Mouse (Mus musculus) midbrain, postnatal 0 days (tissue): ENCODE data around the gene Ptprn2. TPM values are rescaled to one million over a fixed set of nuclear protein-coding genes. Genes with fewer than 3 reads are reported as not detected.

Experiments used
- ATAC-seq: fragments of 200-750 bp; cut with Nextera tagmentation; 2 replicates; pipeline ENCODE4 v1.8.0; 2017; ENCODE audit warnings: moderate number of reproducible peaks, mild to moderate bottlenecking, moderate TSS enrichment, moderate library complexity; ENCODE audit not compliant: low FRiP score
- DNase-seq: peaks from one replicate; pipeline ENCODE4 v3.0.0-alpha.2; 2015; ENCODE audit warnings: low spot score
- H3K27ac ChIP-seq: fragments of 300-500 bp; sonication (generic); 2 replicates; pipeline ENCODE4 v1.5.1; 2014; ENCODE audit warnings: low read depth, mild to moderate bottlenecking, low read length, mixed read lengths
- H3K27me3 ChIP-seq: fragments of 300-500 bp; sonication (generic); 2 replicates; pipeline ENCODE4 v1.6.1; 2014; ENCODE audit warnings: low read length, control low read depth, mixed read lengths; ENCODE audit not compliant: insufficient read depth
- H3K36me3 ChIP-seq: fragments of 300-500 bp; sonication (generic); 2 replicates; pipeline ENCODE4 v1.6.1; 2014; ENCODE audit warnings: low read length, control low read depth, mixed read lengths; ENCODE audit not compliant: insufficient read depth
- H3K4me1 ChIP-seq: fragments of 300-500 bp; sonication (generic); 2 replicates; pipeline ENCODE4 v1.6.1; 2014; ENCODE audit warnings: mild to moderate bottlenecking, control low read depth, antibody characterized with exemption, low read length, mixed read lengths; ENCODE audit not compliant: insufficient read depth
- H3K4me2 ChIP-seq: fragments of 300-500 bp; sonication (generic); 2 replicates; pipeline ENCODE4 v1.6.1; 2014; ENCODE audit warnings: low read depth, mild to moderate bottlenecking, low read length, mixed read lengths; ENCODE audit not compliant: poor library complexity, severe bottlenecking
- H3K4me3 ChIP-seq: fragments of 300-500 bp; sonication (generic); 2 replicates; pipeline ENCODE4 v1.5.1; 2014; ENCODE audit warnings: low read depth, mild to moderate bottlenecking, low read length, moderate library complexity
- H3K9ac ChIP-seq: fragments of 300-500 bp; sonication (generic); replicated peaks from 2 replicates; pipeline ENCODE4 v1.6.1; 2014; ENCODE audit warnings: mild to moderate bottlenecking, low read length, moderate library complexity, mixed read lengths; ENCODE audit not compliant: poor library complexity, severe bottlenecking
- H3K9me3 ChIP-seq: fragments of 300-500 bp; sonication (generic); 2 replicates; pipeline ENCODE4 v1.6.1; 2016; ENCODE audit warnings: low read length, control low read depth
- CTCF ChIP-seq: IDR thresholded peaks from 2 replicates; pipeline ENCODE4 v1.5.1; 2016; ENCODE audit warnings: antibody characterized with exemption, mild to moderate bottlenecking
- WGBS: fragments of 180-500 bp; shearing (Covaris S2); extraction: QIAGEN DNeasy Blood & Tissue Kit; methylation state at CpG from one replicate; pipeline ENCODE4 v1.1.7; 2014; 5-methylcytosine and 5-hydroxymethylcytosine counted together
- polyA plus RNA-seq: library from polyadenylated mRNA; unstranded; fragments of >200 nt; fragmentation: Nextera tagmentation; extraction: Ambion mirVana; gene quantifications from 2 replicates; pipeline ENCODE4 v1.2.1, GENCODE M21; 2015
- total RNA-seq: library from RNA; depleted of rRNA; stranded (reverse); fragments of >200 nt; gene quantifications from 2 replicates; pipeline ENCODE4 v1.2.3, GENCODE M21; 2014

The Ptprn2 gene
- total and polyA plus RNA-seq, 2 experiments from 2014 or later: 22.2 to 110 TPM

DNA sequence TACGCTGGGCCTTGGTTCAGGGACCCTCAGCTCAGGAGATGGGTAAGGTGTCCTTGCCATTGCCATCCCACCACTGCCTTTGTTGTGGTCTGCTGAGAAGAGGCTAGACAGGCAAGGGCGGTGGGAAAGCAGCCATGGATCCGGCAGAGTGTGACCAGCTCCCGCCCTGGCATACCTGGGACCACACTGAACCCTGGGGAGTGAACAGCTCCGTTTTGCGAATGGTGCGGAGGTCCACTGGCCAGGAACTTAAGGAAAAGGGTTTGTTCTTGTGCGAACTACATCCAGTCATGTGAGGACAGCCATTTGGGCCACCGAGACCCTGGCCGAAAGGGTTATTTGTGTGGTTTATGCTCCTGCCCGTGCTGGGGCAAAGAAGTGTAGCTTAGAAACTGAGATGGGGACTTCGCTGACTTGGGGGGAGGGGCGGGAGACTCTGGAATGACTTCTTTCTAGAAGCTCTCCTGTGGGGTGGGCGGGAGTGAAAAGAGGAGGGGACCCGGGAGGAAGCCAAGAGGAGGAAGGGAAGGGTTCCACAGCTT lies 674.2 kb downstream of the Ptprn2 start:
- no peak for ATAC-seq
- Histone ChIP-seq H3K36me3 (peaks cover 4% of the 10 kb centered on the region; the same call in 1 of the 2 replicates), H3K9ac (peak overlapping the region; percentile 20), H3K4me2 (peak overlapping the region; percentile 88), H3K9me3 (no peaks in the 10 kb centered on the region), H3K27me3 (no peaks in the 10 kb centered on the region), H3K27ac (peak overlapping the region; percentile 80), H3K4me1 (peaks cover 21% of the 10 kb centered on the region), H3K4me3 (peak overlapping the region; percentile 74)
- 11% methylated on average over 13 of the region's 15 CpGs for WGBS
- DNase-seq: no peak
- TF ChIP-seq CTCF: no peak

DNA sequence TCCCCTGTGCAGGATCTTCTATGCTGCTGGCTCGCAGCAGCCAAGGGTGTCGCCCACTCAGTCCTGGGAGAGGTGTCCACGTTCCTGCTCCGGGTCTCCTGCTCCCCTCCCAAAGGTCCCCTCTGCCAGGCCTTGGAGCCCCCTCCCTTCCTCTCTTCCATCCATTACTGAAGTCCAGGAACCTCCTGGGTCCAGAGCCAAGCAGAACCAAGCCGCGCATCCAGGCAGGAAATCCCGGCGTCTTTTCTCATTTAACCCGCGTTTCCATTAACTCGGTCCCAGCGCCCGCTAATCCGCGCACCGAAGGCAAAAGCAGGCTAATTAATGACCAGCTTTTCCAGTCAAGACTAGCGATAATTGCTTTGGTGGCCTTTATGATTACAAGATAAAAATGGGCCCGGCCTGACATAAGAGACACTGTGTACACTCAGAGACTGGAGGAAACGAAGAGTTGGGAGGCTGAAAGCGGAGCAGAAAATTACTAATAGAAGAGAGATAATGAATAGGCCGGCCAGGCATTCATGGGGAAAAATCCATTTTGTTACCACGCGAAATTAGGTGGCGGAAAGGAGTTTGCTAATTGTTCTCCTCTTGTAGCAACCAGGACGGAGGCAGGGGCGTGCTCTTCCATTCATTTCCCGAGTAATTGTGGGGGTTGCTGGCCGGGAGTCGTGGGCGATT lies 674.8 kb downstream of the Ptprn2 start:
- Histone ChIP-seq H3K4me3 (peak overlapping the region; percentile 74), H3K27ac (peak overlapping the region; percentile 80), H3K9me3 (no peaks in the 10 kb centered on the region), H3K9ac (peak overlapping the region; percentile 20), H3K27me3 (no peaks in the 10 kb centered on the region), H3K4me1 (peaks cover 23% of the 10 kb centered on the region), H3K36me3 (peaks cover 4% of the 10 kb centered on the region; the same call in 1 of the 2 replicates), H3K4me2 (peak overlapping the region; percentile 88)
- TF ChIP-seq CTCF: no peak
- WGBS: 3% methylated on average over 30 of the region's 30 CpGs
- ATAC-seq (0 out of 2 replicates have a peak, but pooled peaks have one; percentile 18), DNase-seq (no peak)

DNA sequence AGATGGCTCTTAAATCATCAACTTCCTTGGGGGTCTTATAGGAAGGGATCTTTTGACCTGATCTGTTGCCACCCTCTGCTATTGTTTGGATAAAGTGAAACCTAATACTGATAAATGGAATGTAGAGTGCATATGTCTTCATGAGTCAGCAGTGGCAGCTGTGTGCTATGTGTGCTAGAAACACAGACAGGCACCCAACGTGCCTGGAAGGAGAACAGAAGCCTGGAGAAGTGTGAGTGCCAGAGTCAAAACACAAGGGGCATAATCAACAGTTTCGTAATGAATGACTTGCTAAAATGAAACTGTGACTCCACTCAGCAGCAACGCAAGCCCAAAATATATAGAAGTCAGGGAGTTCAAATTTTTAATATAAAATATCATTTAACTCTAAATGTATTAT lies 676.7 kb downstream of the Ptprn2 start:
- H3K27me3 ChIP-seq: no peaks in the 10 kb centered on the region
- H3K36me3 ChIP-seq: peaks cover 4% of the 10 kb centered on the region; the same call in 1 of the 2 replicates
- H3K4me2 ChIP-seq: peak overlapping the region; percentile 22; the same call in 1 of the 2 replicates
- H3K4me1 ChIP-seq: peaks cover 23% of the 10 kb centered on the region
- 0 out of 2 replicates have a peak overlapping the region, but pooled peaks have one; percentile 13 for H3K9ac ChIP-seq
- H3K27ac ChIP-seq: no peak overlapping the region
- DNase-seq (no peak), ATAC-seq (no peak)
- no peak for TF ChIP-seq CTCF
- no peak overlapping the region for H3K4me3 ChIP-seq
- no peaks in the 10 kb centered on the region for H3K9me3 ChIP-seq
- 50% methylated on average over 3 of the region's 3 CpGs for WGBS

DNA sequence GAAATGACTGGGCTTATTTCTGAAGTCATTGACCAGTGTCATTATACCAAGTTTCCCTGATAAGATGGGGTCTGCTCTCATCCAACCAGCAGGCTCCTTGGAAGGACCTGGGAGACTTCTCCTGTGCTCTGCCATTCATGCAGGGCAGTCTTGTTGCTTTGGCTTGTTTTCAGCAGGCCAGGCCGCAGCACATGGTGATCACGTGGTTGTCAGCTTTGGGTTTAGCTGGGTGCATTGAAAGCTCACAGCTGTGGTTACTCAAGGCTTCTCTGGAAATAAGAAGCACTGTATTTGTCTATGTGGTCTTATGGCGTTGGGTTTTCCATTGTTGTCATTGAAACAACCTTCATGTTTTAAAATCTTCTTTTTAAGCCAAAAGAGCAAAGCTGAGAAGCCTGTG lies 678.3 kb downstream of the Ptprn2 start:
- H3K9ac ChIP-seq: no peak overlapping the region
- peaks cover 23% of the 10 kb centered on the region for H3K4me1 ChIP-seq
- no peak overlapping the region for H3K4me2 ChIP-seq
- no peak for ATAC-seq
- no peak overlapping the region for H3K4me3 ChIP-seq
- no peak overlapping the region for H3K27ac ChIP-seq
- TF ChIP-seq CTCF: no peak
- H3K36me3 ChIP-seq: peaks cover 4% of the 10 kb centered on the region; the same call in 1 of the 2 replicates
- no peak for DNase-seq
- no peaks in the 10 kb centered on the region for H3K27me3 ChIP-seq
- 25% methylated on average over 3 of the region's 3 CpGs for WGBS
- H3K9me3 ChIP-seq: no peaks in the 10 kb centered on the region

DNA sequence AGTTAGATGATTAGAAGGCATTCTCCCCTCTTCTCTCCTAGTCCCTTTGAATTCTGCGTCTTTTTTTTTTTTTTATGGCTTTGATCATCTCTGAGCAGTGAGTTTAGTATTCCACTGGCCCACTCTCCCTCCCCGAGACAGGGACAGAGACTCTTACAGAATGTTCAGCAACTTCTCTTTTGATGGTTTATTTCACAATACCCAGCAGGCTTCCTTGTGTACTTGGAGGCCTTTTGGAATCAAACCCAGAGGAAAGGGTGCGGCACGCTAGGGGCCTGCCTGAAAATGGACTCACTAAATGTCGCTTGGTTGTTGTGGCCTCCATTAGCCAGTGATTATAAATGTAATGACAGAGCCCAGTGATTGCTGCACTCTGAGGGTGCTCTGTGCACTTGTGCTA lies 680.7 kb downstream of the Ptprn2 start:
- no peak overlapping the region for H3K4me2 ChIP-seq
- peak overlapping the region; percentile 32; the same call in 1 of the 2 replicates for H3K27ac ChIP-seq
- peaks cover 21% of the 10 kb centered on the region for H3K4me1 ChIP-seq
- H3K9ac ChIP-seq: no peak overlapping the region
- ATAC-seq (no peak), DNase-seq (no peak)
- no peak for TF ChIP-seq CTCF
- 29% methylated on average over 5 of the region's 5 CpGs for WGBS
- H3K36me3 ChIP-seq: peaks cover 4% of the 10 kb centered on the region; the same call in 1 of the 2 replicates
- H3K9me3 ChIP-seq: no peaks in the 10 kb centered on the region
- no peak overlapping the region for H3K4me3 ChIP-seq
- no peaks in the 10 kb centered on the region for H3K27me3 ChIP-seq

DNA sequence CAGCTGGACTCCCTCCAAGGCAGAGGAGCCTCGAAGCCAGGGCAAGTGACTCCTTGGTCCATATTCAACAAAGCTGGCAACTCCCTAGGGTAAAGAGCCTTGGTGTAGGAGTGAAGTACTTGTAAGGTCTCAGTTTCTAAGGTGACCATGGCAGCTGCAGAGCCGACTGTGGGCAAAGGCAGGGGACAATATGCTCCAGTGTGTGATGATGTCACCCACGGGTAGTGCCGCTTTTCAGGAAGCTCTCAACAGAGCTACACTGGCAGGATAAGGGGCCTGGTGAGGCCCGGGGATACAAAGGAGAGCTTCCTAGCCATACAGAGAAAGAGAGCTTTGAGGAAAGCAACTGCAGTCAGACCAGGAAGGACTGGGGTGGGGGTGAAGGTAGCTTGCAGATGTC lies 684.1 kb downstream of the Ptprn2 start:
- no peak overlapping the region for H3K4me2 ChIP-seq
- peaks cover 28% of the 10 kb centered on the region for H3K4me1 ChIP-seq
- no peak for TF ChIP-seq CTCF
- peak; percentile 33 for DNase-seq
- no peaks in the 10 kb centered on the region for H3K27me3 ChIP-seq
- H3K9ac ChIP-seq: 0 out of 2 replicates have a peak overlapping the region, but pooled peaks have one; percentile 14
- no peak overlapping the region for H3K4me3 ChIP-seq
- ATAC-seq: peak; percentile 36; the same call in 1 of the 2 replicates
- H3K27ac ChIP-seq: peak overlapping the region; percentile 48
- H3K36me3 ChIP-seq: no peaks in the 10 kb centered on the region
- no peaks in the 10 kb centered on the region for H3K9me3 ChIP-seq
- WGBS: 17% methylated on average over 5 of the region's 5 CpGs
